Mouse (Mus musculus): Measurements from ENCODE around the gene Armc12. TPM values are rescaled to one million over a fixed set of nuclear protein-coding genes. Genes with fewer than 3 reads are reported as not detected.

The Armc12 gene
- total RNA-seq, 2 experiments from 2014 or later: not detected

DNA sequence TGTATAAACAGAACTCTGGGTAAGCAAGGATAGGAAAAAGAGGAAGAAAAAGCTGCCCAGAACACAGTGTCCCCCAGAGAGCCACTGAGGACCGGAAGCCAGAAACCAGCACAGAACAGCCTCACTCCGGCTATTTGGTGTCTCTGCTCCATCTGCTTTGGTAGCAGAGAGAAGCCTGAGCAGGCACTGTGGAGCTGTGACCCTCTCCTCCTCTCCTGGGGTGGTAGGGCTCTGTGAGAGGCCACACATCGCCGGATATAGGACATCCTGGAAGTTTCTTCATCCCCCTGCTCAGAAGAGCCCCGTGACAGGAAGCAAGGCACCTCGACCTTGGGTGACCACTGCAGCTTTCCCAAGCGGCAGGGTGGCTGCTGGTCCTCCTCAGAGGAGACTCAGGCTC, 16.8 kb upstream of the Armc12 start:
- no peak for DNase-seq

DNA sequence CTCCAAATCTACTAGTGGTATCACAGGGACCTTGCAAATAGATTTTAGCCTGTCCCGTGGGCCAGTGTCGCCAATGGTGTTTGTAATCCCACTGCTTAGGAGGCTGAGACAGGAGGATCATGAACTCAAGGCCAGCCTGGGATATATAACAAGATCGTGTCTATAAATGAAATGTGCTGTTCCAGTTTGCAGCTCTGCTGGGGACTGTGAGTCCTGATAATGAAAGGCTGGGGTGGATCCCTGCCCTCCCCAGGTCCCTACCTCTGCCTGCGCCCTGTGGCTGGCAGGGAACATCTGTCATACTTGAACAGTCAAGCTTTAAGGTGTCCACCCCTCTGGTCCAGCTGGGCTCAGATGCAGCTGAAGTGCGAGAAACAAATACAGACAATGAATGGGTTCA, 16.1 kb upstream of the Armc12 start:
- no peak for DNase-seq

DNA sequence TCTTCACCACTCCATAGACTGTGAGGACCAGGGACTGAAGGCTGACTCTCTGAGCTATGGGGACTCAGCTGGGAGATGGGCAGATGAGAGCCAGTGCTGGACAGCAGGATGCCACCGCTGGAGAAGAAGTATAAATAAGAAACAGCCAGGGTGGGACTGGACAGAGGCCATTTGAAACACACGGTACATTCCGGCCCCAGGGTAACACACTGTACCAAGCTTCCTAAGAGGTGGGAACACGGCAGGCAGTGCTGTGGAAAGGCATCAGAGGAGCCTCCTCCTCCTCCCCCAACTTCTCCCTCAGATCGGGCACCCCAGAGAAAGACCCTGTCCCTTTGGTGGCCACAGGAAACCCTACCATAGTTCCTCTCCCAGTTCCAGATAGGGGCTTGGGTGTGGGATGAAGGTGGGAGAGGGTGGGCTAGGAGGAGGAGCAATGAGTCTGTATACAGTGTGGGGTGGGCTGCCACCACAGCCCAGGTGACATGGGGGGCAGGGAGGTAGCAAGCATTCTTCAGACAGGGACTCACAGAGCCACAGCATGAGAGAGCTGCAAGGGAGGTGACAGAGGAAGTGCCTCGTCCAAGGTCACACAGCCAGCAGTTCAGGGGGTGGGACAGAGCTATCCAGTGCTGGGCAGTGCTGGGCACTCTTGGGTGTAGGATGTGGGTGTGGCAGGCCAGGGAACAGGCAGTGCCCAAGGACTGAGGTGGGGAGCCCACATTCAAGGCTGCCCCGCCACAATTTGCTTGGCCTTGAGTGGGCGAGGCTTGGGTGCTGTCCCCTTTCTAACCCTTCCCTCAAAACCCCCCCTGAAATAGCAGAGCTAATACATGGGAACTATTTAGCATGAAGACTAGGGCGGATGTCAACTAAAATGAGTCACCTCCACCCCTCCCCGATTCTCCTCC, 14.9 kb upstream of the Armc12 start:
- DNase-seq: no peak

DNA sequence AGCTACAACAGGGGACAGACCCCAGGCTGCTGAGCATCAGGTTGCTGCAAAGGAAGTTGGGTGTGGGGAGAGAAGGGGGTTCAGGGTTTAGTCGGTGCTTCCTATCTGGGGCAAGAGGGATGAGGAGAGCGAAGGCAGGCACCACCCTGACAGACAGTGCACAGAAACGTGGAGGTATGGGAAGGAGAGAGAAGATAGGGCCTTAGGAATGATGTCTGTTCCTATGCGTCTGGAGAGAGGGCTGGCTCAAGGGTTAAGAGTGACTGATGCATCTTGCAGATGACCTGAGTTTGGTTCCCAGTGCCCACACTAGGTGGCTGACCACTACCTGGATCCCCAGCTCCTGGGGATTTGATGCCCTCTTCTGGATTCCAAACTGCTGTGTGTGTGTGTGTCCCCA, 13.7 kb upstream of the Armc12 start:
- DNase-seq: no peak

DNA sequence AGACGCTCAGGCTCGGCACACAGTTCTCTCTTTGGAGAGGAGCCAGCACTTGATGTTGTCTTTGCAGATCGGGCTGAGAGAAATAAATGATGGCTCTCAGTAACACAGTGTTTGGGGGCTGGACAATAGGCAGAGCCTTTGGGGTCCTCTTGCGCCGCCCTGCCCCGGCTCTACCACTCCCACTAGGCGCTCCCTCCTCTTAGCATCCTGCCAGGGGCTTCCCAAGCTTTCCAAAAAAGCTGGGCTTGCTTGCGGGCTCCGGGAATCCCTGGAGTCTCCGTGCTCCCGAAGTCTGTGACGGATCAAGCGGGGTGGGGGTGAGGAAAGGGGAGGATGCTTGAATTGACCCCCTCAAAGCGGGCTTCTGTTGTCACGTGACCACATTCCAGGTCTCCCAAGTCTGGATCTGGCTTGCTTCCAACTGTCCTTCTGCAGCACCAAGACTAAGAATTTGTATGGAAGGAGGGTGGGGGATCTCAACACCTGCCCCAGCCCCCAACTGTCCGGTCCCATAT, 13.1 kb upstream of the Armc12 start, which contains the start of gene Fkbp5:
Gene Fkbp5, minus strand, starts transcription at position 87 of the 515 bp plus-strand sequence.
- no peak for DNase-seq

DNA sequence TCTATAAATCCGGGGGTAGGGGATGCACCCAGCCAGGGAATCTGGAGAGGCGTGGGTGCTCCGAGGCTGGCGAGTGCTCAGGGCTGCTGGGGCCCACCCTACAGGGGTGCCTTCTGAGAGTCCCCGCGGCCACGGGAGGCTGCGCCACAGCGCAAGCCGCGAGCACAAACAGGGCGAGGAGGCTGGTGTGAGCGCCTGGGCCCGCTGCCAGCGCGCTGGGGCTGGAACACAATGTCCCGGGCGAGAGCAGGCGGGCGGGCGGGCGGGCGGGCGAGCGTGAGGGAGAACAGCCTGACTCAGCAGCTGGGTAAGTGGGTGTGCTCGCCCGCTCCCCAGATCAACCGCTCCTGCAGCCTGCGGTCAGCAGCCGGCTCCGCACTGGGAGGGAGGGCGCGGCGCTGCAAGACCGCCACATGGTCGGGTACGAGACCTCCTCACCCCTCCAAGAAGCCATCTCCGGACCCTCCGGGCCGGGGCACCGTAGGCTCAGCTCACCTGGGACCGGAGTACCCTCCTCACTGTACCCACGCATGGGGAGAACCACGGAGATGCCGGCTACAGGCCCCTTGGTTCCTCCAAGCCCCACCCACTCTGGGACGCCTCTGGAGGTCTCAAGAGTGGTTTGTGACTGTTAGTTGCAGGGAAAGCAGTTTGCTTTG, 12.5 kb upstream of the Armc12 start:
- DNase-seq: peak; percentile 89 to 91

DNA sequence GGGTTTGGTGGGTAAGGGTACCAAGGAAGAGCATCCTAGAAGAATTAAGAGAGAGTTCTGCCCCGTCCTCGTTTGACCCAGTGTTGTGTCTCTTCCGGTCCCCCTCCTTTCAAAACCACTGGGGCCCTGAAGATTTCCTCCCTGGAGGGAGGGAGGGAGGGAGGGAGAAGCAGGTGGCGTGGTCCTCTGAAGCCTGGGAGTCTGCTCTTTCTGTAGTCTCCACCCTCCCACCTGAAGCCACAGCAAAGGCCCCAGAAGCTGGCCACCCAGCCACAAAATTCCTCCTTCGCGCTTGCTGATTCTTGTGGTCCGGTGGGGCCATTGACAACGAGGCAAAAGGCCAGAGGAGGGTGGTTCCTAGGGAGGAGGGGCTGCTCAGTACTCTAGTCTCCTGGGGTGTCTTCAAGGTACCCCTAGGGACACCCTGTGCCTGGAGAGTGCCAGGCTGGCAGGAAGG, 12.0 kb upstream of the Armc12 start:
- no peak for DNase-seq

DNA sequence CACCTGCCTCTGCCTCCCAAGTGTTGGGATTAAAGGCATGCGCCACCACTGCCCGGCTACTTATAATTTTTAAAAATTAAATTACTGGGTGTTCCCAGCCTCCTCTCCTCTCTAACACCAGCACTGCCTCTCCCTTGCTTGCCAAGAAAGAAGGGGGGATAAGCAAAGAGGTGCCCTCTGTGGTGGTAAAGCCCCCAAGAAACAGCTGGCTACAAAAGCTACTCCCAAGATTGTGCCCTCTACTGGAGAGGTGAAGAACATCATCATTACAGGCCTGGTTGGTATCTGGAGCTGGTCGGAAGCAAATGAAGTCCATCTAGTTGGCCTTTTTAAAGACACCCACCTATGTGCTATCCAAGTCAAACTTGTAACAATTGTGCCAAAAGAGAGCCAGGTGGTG, 10.8 kb upstream of the Armc12 start:
- no peak for DNase-seq

DNA sequence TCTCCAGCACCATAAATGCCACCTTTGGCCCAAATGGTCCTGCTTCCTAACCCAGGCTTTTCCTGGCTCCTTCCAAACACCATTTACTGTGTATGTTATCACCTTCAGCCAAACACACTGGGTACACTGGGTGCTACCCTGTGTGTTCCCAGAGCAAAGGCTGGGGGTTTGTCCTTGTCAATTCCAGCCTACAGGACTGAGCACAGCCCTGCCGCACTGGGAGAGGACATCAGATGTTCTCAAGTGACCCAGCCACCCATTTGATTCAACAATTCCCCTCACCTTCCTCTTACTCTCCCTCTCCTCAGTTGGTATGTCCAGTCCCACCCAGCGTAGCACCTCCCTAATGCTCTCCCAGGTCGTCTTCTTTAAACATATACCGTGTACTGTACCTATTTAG, 10.0 kb upstream of the Armc12 start:
- DNase-seq: no peak

DNA sequence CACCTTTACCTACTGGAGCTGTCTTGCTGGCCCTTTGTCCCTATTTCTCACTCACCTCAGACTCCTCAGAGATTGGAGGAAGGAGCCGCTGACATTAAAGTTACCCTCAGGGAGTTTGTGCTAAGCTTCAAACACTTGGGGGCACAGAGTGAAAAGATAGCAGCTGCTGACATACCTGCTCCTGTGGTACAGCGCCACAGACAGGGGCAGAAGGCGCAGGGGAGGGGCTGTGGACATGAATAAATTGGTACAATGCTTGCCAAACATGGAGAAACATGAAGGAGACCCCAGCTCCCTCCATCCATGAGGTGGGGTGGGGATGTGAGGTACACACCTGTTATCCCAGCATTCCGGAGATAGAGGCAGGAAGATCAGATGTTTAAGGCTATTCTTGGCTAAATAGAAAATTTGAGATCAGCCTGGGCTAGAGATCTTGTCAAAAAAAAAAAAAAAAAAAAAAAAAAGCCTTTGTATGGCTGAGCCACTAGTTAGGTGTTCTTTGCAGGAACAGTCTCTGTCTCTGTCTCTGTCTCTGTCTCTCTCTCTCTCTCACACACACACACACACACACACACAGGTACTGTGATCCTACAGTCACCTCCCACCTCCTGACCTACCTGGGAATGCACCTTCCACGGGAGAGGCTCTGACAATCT, 9.4 kb upstream of the Armc12 start:
- DNase-seq: no peak

DNA sequence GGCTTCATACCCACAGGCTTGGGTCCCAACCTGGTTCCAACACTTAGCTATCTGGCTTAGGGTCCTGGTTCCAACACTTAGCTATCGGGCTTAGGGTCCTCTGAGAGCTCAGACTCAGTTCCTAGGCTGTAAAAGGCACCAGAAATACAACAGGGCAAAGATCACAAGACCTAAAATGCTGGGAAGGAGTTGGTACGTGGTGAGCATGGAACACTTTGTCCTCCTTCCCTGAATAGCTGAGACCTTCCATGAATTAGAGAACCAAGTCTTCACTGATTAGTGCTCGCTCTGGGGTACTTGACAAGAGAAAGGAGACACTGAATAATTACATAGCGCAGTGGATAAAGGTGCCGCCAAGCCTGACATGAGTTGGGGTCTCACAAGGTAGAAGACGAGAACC, 8.7 kb upstream of the Armc12 start:
- DNase-seq: no peak

DNA sequence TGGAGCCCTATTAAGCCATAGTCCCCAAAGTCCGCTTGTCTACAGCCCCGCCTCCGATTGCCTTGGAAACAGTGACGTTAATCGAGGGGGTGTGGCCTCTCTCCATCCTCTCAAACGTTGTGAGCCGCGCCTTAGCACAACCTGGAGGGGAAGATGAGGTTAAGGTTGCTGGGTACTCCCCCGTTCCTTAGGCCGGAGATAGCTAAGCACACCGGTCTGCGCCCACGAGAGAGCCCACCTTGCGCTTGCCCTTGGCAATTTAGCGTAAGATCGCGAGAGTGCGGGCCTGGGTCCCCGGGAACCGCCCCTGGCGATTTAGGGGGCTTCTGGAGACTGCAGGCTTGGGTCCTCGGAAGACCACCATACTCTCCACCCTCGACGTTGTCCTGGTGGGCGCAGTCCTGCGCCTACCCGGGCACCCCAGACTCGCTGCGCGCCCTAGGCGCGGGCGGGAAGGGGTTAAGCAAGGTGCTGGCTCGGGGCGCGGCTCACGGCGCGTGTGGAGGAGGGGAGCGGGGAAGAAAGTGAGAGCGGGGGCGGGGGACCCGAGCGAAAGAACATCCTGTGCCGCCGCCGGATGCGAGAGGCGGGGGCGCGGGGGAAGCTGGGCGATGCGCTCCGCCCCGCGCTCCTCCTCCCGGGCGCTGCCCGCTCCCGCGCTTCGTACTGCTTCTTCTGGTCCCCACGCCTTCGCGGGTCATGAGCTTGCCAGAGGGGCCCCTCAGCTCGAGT, 7.8 kb upstream of the Armc12 start:
- DNase-seq: peak; percentile 92 to 94

DNA sequence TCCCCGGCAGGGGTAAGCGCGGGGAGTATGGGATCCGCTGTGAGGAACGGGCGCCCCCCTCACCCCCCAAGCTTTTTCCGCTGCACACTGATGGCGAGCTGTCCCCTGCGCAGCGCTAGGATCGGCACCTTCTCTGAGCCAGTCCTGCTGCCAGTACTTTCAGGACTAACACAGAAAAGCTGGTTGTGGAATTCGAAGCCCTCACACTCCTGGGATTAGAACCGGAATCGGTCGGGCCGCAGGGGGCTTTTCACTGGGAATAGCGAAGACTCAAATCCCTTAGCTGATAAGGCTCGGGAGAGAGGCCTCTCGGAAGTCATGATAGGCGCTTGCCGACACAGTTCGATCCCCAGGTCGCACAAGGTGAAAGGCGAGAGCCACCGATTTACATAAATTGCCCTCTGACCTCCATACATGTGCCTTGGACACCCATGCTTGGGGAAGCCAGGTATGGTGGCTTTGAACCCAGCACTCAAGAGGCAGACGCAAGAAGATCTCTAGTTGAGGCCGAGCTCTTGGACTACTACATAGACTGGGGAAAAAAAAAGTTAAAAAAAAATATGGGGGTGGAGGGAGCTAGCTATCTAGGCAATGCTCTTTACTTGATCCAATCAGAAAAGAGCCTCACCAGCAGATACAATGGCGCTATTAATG, 7.1 kb upstream of the Armc12 start:
- no peak for DNase-seq

DNA sequence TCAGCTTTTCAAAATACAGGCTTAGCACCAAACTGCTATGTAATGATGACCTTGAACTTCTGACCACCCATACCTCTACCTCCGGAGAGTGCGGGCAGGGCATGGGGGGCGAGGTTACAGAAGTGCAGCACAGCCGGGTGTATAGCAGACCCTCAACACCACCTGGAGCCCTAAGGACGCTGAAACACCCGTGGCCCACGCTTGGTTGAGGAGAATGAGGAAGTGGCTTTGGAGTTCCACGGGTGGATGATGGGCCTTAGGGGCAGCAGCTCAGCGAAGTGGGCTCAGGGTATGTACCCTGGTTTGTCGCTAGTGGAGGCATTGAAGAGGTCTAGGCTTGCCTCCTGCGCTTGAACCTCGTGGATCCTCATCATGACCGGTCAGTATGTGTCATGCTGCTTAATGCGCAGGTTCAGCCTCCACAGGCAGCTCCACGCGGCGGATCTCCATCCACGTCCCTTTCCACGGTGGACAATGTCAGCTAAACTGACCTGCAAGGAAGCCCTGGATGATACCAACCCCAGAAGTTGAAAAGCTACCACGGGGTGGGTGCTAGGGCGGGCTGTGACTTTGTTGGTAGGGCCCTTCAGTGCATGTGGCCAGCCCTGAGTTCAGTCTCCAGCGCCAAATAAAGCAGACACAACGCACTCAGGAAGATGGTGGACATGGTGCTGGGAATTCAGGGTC, 6.5 kb upstream of the Armc12 start:
- DNase-seq: no peak

DNA sequence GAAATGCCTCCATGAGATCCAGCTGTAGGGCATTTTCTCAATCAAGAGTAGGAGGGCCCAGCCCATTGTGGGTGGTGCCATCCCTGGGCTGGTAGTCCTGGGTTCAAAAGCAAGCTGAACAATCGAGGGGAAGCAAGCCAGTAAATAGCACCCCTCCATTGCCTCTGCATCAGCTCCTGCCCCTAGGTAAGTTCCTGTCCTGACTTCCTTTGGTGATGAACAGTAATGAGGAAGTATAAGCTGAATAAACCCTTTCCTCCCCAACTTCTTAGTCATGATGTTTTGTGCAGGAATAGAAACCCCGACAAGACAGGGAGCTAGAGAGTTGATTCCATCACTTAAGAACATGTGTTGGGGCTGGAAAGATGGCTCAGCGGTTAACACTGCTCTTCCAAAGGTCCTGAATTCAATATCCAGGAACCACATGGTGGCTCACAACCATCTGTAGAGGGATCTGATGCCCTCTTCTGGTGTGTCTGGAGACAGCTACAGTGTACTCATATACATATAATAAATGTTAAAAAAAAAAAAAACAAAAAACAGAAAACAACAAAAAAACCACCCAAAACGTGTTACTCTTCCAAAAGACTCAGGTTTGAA, 5.7 kb upstream of the Armc12 start:
- no peak for DNase-seq

DNA sequence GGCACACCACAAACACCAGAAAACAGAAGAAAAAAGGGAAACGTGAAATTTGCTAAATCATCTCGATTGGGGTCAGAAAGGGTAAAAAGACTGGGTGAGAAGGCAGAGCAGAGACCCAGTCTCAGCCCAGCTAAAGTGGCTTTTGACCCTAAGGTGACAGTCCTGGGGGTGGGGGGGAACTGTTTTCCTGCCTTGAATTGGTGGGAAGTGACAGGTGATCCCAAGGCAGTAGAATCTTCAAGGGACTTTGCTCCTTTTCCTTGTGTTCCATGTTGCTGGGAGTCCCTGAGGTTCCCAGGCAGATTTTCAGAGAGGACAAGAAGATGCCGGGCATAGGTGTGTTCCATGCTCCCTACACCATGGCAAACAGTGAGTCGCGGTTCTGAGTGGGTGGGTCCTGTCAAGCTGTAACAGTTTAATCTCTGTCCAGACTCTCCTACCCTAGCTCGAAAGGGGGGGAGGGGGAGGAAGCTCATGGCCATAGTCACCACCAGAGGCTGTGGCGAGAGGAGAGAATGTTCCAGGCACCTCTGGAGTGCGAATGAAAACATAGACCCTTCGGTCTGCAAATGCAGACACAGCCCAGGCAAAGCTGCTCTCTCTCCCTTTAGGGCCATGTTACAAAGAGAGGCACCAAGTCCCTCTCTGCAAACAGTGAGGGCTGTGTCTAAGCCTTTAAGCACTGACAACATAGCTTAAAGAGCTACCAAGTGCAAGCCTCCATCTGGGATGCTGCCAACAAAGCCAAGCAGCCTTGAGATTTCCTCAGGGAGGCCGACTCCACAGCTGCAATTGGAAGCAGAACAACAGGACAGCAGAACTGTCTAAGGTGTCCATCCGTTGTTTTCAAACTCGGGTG, 3.2 kb upstream of the Armc12 start:
- DNase-seq: no peak

DNA sequence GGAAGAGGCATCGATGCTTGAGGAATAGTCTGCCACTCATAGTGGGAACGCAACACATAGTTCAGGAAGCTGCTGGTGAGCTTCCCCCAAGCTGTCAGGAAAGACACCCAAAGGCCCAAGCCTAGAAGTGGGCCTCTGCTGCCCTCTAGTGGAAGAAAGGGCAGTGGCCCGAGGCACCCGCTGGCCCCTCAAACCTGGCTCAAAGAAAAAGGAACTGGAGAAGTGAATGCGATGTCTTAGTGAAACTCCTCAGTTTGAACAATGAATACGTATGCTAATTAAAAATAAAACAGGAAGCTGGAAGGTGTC, 2.6 kb upstream of the Armc12 start:
- peak; percentile 83 to 86 for DNase-seq

DNA sequence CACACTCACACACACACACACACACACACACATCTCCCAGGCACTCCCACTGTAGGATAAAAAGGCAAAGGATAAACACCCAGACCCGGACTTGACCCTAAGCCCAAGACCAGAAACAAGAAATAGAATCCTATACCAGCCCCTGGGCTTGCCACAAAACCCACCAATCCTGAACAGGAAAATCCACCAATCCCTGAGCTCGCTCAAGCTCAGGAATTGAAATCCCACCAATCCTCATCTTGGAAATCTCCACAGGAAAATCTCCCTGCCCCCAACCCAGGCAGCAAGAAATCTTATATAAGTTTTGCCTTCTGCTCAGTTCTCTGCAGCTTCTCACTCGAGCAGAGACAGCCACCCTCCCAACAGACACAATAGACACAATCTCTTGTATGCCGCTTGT, 1.5 kb upstream of the Armc12 start:
- DNase-seq: no peak

DNA sequence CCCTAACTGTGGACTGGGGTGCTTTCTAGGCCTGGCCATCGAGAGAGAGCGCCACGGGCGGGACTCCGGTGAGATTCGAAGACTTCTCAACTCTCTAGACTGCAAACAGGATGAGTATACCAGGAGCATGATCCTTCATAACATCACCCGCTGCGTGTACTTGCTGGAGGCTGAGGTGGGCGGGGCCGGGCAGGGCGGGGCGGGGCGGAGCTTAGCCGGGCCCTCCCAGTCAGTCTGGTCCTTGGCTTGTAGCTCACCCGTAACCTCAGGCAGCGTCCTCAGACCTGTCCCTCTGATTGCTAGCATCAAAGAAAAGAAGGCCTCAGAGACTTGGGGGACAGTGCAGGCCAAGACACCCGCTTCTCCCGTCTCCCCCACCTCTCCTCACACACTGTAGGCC, 1.3 kb downstream of the Armc12 start:
- DNase-seq: no peak

DNA sequence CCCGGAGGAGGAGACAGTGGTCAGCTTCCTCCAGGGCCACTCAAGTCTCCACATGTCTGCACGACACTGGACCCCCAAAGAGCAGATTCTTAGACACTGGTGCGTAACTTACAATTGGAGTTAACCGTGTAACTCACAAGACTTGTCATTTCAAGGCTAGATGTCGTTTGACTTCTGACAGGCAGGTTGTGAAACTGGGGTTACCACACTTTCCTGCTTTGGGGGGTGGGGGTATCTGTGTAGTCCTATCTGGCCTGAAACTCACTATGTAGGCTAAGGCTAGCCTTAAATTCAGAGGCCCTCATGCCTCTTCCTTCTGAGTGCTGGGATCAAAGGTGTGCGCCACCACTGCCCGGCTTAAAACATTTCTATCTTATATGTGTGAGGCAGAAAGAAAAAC, 2.0 kb downstream of the Armc12 start:
- DNase-seq: no peak

Measured in layer of hippocampus, postnatal 36 days (tissue).